Mouse (Mus musculus) myocyte (in vitro differentiated cells): ENCODE measurements around the gene Arel1.

Experiments used
- MAX ChIP-seq: IDR thresholded peaks from one replicate; pipeline ENCODE4 v1.6.1; 2011; ENCODE audit warnings: low read depth, mild to moderate bottlenecking, control low read depth
- MYOG ChIP-seq, 3 experiments: IDR thresholded peaks; one replicate each; pipeline ENCODE4 v1.6.1; 2011; ENCODE audit warnings: control low read depth in 2 of 3, low read depth in 2 of 3, mild to moderate bottlenecking in 2 of 3; ENCODE audit not compliant: insufficient read length in 2 of 3, control insufficient read depth in 1 of 3, insufficient read depth in 1 of 3
- POLR2A ChIP-seq: IDR thresholded peaks from one replicate; pipeline ENCODE4 v1.6.1; 2011; ENCODE audit warnings: low read depth, mild to moderate bottlenecking, control low read depth, moderate library complexity; ENCODE audit not compliant: insufficient read length
- POLR2AphosphoS2 ChIP-seq: IDR thresholded peaks from one replicate; pipeline ENCODE4 v1.6.1; 2011; ENCODE audit warnings: low read depth, control low read depth; ENCODE audit not compliant: insufficient read length
- USF1 ChIP-seq: IDR thresholded peaks from one replicate; pipeline ENCODE4 v1.6.1; 2011; ENCODE audit warnings: low read depth, mild to moderate bottlenecking, control low read depth, moderate library complexity

DNA sequence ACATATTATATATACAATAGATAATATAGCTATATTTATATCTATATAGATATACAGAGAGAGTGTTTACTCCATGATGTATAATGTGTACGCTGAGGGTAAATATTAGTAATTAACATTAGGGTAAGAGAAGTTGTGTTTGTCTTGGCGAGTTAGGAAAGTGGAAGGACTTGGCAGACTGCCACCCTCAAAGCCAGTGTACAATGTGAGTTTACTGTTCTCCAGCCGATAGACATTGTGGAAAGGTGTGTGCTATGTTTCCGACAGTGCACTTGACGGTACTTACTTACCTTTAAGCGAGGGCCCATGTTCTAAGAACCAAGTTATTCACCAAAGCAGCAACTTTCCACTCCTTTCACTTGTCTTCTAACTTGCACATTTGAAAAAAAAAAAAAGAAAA is 19.9 kb downstream of the Arel1 start:
- TF ChIP-seq USF1 = no peak
- no peak for TF ChIP-seq MAX
- no peak for TF ChIP-seq POLR2A
- TF ChIP-seq POLR2AphosphoS2 = no peak
- TF ChIP-seq MYOG (IDR thresholded peaks at IDR 0.05; ENCODE audit: control insufficient read depth in 1 of 3, insufficient read depth in 1 of 3, insufficient read length in 2 of 3, low read depth in 2 of 3) = no peak
